ENCODE assay signal across 22 mouse cellular contexts in genomic region chr10:83326648-83327285, GRCm38 (mm10).
"Had no signal": no experiment of that assay in that cellular context is flagged by ENCODE, and none has a peak within 500 bp of the region (broad histone marks: within the 10 kb centered on the region; RNA-seq: fewer than 3 reads in every experiment).

No protein-coding gene starts in this region.

- H3K27me3 ChIP-seq: liver, embryonic 15.5 days; lung, embryonic 15.5 days; neural tube, embryonic 13.5 days; stomach, embryonic 15.5 days had no signal

- DNase-seq: kidney, adult 18-20 months; layer of hippocampus, postnatal 36 days; lung, adult 18-20 months; lung, postnatal 10 days; lung, postnatal 36 days; retina, postnatal 1 day; right cerebral cortex, postnatal 25 days; spleen, adult 18-20 months; thymus, adult 2 months; thymus, postnatal 14 days; thymus, postnatal 4 days had no signal

- H3K4me1 ChIP-seq: liver, embryonic 12.5 days; liver, embryonic 15.5 days; lung, embryonic 15.5 days; midbrain, embryonic 13.5 days; neural tube, embryonic 13.5 days; stomach, embryonic 15.5 days had no signal

- H3K4me3 ChIP-seq: left cerebral cortex, adult 2 months; liver, embryonic 12.5 days; liver, embryonic 15.5 days; lung, embryonic 15.5 days; megakaryocyte, embryonic 14.5 days; midbrain, embryonic 10.5 days; midbrain, embryonic 13.5 days; myocyte; neural tube, embryonic 13.5 days; stomach, embryonic 15.5 days had no signal

- H3K9ac ChIP-seq: liver, embryonic 12.5 days; liver, embryonic 15.5 days; lung, embryonic 15.5 days; midbrain, embryonic 13.5 days; neural tube, embryonic 13.5 days; stomach, embryonic 15.5 days had no signal

- H3K27ac ChIP-seq: kidney, postnatal 0 days; left cerebral cortex, adult 2 months; liver, embryonic 12.5 days; liver, embryonic 15.5 days; lung, embryonic 15.5 days; midbrain, embryonic 10.5 days; midbrain, embryonic 13.5 days; neural tube, embryonic 13.5 days; stomach, embryonic 15.5 days had no signal

- H3K36me3 ChIP-seq: liver, embryonic 12.5 days; liver, embryonic 15.5 days; lung, embryonic 15.5 days; midbrain, embryonic 10.5 days; midbrain, embryonic 13.5 days; neural tube, embryonic 13.5 days; stomach, embryonic 15.5 days had no signal
